Mouse (Mus musculus): ENCODE data around the gene Llgl2. TPM values are rescaled to one million over a fixed set of nuclear protein-coding genes. Genes with fewer than 3 reads are reported as not detected.

Llgl2 gene
- polyA plus RNA-seq, 1 experiment from 2014 or later = 31.9 TPM

GRCm38 (mm10) chr11:115903384-115904230 lies 79.8 kb downstream of the Llgl2 start:
- peak; percentile 44 for ATAC-seq (ENCODE audit: insufficient read depth)
- WGBS = 47% methylated on average over 11 of the region's 11 CpGs
- DNase-seq = peak; percentile 34
- Histone ChIP-seq H3K4me3 (ENCODE audit: low read depth, low read length) (no peak overlapping the region), H3K9ac (peak overlapping the region; percentile 20; the same call in 1 of the 2 replicates), H3K9me3 (ENCODE audit: low read depth, low read length) (no peaks in the 10 kb centered on the region), H3K36me3 (ENCODE audit: insufficient read depth) (0 out of 2 replicates have a peak, but pooled peaks cover 3% of the 10 kb centered on the region), H3K4me1 (ENCODE audit: insufficient read depth) (peaks cover 40% of the 10 kb centered on the region), H3K27me3 (ENCODE audit: insufficient read depth, low read length) (no peaks in the 10 kb centered on the region), H3K4me2 (peak overlapping the region; percentile 18; the same call in 1 of the 2 replicates), H3K27ac (ENCODE audit: low read depth) (peak overlapping the region; percentile 78)
- TF ChIP-seq CTCF (IDR thresholded peaks at IDR 0.05; ENCODE audit: low read depth) = no peak

GRCm38 (mm10) chr11:115904231-115904955 lies 80.5 kb downstream of the Llgl2 start:
- Histone ChIP-seq H3K4me3 (ENCODE audit: low read depth, low read length) (peak overlapping the region; percentile 4; the same call in 1 of the 2 replicates), H3K27ac (ENCODE audit: low read depth) (peak overlapping the region; percentile 78), H3K9ac (0 out of 2 replicates have a peak overlapping the region, but pooled peaks have one; percentile 8), H3K4me1 (ENCODE audit: insufficient read depth) (peaks cover 40% of the 10 kb centered on the region), H3K36me3 (ENCODE audit: insufficient read depth) (0 out of 2 replicates have a peak, but pooled peaks cover 3% of the 10 kb centered on the region), H3K27me3 (ENCODE audit: insufficient read depth, low read length) (no peaks in the 10 kb centered on the region), H3K9me3 (ENCODE audit: low read depth, low read length) (no peaks in the 10 kb centered on the region), H3K4me2 (no peak overlapping the region)
- TF ChIP-seq CTCF (IDR thresholded peaks at IDR 0.05; ENCODE audit: low read depth) = no peak
- WGBS = 63% methylated on average over 8 of the region's 8 CpGs
- DNase-seq (no peak), ATAC-seq (ENCODE audit: insufficient read depth) (no peak)

Small RNA genes within 50 kb of the gene (microRNA-seq; reads per million reads assigned to microRNA genes)
- gene Mir5621 (ENCODE audit: borderline number of aligned reads) = not detected

Other genes with a start within 250 kb of the Llgl2 start
- gene Mrps7, start 220.1 kb upstream of the Llgl2 start, polyA plus RNA-seq (2014; fragmentation: Nextera tagmentation; extraction: Ambion mirVana) = 93.3 and 95.6 TPM in 2 replicates
- gene Gga3, start 220.0 kb upstream of the Llgl2 start, polyA plus RNA-seq (2014; fragmentation: Nextera tagmentation; extraction: Ambion mirVana) = 22.5 and 22.7 TPM in 2 replicates
- gene Mif4gd, start 211.1 kb upstream of the Llgl2 start, polyA plus RNA-seq (2014; fragmentation: Nextera tagmentation; extraction: Ambion mirVana) = 21.8 and 22.3 TPM in 2 replicates
- 18.5 and 22.5 TPM in 2 replicates for gene Slc25a19, start 195.8 kb upstream of the Llgl2 start, polyA plus RNA-seq (2014; fragmentation: Nextera tagmentation; extraction: Ambion mirVana)
- 41.5 and 48.7 TPM in 2 replicates for gene Grb2, start 115.5 kb upstream of the Llgl2 start, polyA plus RNA-seq (2014; fragmentation: Nextera tagmentation; extraction: Ambion mirVana)
- 18.5 and 20.9 TPM in 2 replicates for gene Tmem94, start 58.6 kb upstream of the Llgl2 start, polyA plus RNA-seq (2014; fragmentation: Nextera tagmentation; extraction: Ambion mirVana)
- 21.0 and 23.0 TPM in 2 replicates for gene Caskin2, start 10.4 kb upstream of the Llgl2 start, polyA plus RNA-seq (2014; fragmentation: Nextera tagmentation; extraction: Ambion mirVana)
- gene Tsen54, start 9.3 kb upstream of the Llgl2 start, polyA plus RNA-seq (2014; fragmentation: Nextera tagmentation; extraction: Ambion mirVana) = 31.5 and 35.0 TPM in 2 replicates
- gene Myo15b, start 34.4 kb downstream of the Llgl2 start, polyA plus RNA-seq (2014; fragmentation: Nextera tagmentation; extraction: Ambion mirVana) = 0.12 and 0.28 TPM in 2 replicates
- 1.9 and 3.2 TPM in 2 replicates for gene Smim5, start 75.9 kb downstream of the Llgl2 start, polyA plus RNA-seq (2014; fragmentation: Nextera tagmentation; extraction: Ambion mirVana)
- 11.4 and 12.2 TPM in 2 replicates for gene Smim6, start 88.0 kb downstream of the Llgl2 start, polyA plus RNA-seq (2014; fragmentation: Nextera tagmentation; extraction: Ambion mirVana)
- 39.1 and 43.5 TPM in 2 replicates for gene Sap30bp, start 109.2 kb downstream of the Llgl2 start, polyA plus RNA-seq (2014; fragmentation: Nextera tagmentation; extraction: Ambion mirVana)
- 17.8 and 21.7 TPM in 2 replicates for gene Recql5, start 109.4 kb downstream of the Llgl2 start, polyA plus RNA-seq (2014; fragmentation: Nextera tagmentation; extraction: Ambion mirVana)
- 2.0 and 2.3 TPM in 2 replicates for gene Itgb4, start 150.7 kb downstream of the Llgl2 start, polyA plus RNA-seq (2014; fragmentation: Nextera tagmentation; extraction: Ambion mirVana)
- gene Galk1, start 188.7 kb downstream of the Llgl2 start, polyA plus RNA-seq (2014; fragmentation: Nextera tagmentation; extraction: Ambion mirVana) = 191 and 208 TPM in 2 replicates
- gene H3f3b, start 203.9 kb downstream of the Llgl2 start, polyA plus RNA-seq (2014; fragmentation: Nextera tagmentation; extraction: Ambion mirVana) = 1,851 and 1,959 TPM in 2 replicates
- 39.5 and 44.4 TPM in 2 replicates for gene Unk, start 206.3 kb downstream of the Llgl2 start, polyA plus RNA-seq (2014; fragmentation: Nextera tagmentation; extraction: Ambion mirVana)

Data from lung, embryonic 14.5 days (tissue).